Mouse (Mus musculus) forebrain, embryonic 15.5 days (tissue): ENCODE measurements around the gene Cenpc1. TPM values are rescaled to one million over a fixed set of nuclear protein-coding genes. Genes with fewer than 3 reads are reported as not detected.

Source experiments
- ATAC-seq: fragments of 200-750 bp; cut with Nextera tagmentation; replicated peaks from 2 replicates; pipeline ENCODE4 v1.8.0; 2017; ENCODE audit warnings: mild to moderate bottlenecking, moderate TSS enrichment, moderate library complexity
- H3K27ac ChIP-seq: fragments of 300-500 bp; sonication (generic); replicated peaks from 2 replicates; pipeline ENCODE4 v1.5.1; 2015; ENCODE audit warnings: mild to moderate bottlenecking, inconsistent platforms
- H3K27me3 ChIP-seq: fragments of 300-500 bp; sonication (generic); 2 replicates; pipeline ENCODE4 v1.6.1; 2015; ENCODE audit warnings: inconsistent platforms
- H3K36me3 ChIP-seq: fragments of 300-500 bp; sonication (generic); 2 replicates; pipeline ENCODE4 v1.6.1; 2015; ENCODE audit warnings: mild to moderate bottlenecking, inconsistent platforms
- H3K4me1 ChIP-seq: fragments of 300-500 bp; sonication (generic); 2 replicates; pipeline ENCODE4 v1.6.1; 2015; ENCODE audit warnings: inconsistent platforms
- H3K4me2 ChIP-seq: fragments of 300-500 bp; sonication (generic); replicated peaks from 2 replicates; pipeline ENCODE4 v1.6.1; 2015; ENCODE audit warnings: mild to moderate bottlenecking, inconsistent platforms
- H3K4me3 ChIP-seq: fragments of 300-500 bp; sonication (generic); 2 replicates; pipeline ENCODE4 v1.5.1; 2015; ENCODE audit warnings: mild to moderate bottlenecking, inconsistent platforms
- H3K9ac ChIP-seq: fragments of 300-500 bp; sonication (generic); replicated peaks from 2 replicates; pipeline ENCODE4 v1.6.1; 2015; ENCODE audit warnings: mild to moderate bottlenecking, inconsistent platforms
- H3K9me3 ChIP-seq: fragments of 300-500 bp; sonication (generic); 2 replicates; pipeline ENCODE4 v1.6.1; 2016; ENCODE audit warnings: inconsistent platforms
- WGBS: fragments of 180-500 bp; shearing (Covaris S2); methylation state at CpG from one replicate; pipeline ENCODE4 v1.1.7; 2015; ENCODE audit warnings: mixed read lengths; 5-methylcytosine and 5-hydroxymethylcytosine counted together
- polyA plus RNA-seq: library from polyadenylated mRNA; unstranded; fragments of >200 nt; fragmentation: Nextera tagmentation; extraction: Ambion mirVana; gene quantifications from 2 replicates; pipeline ENCODE4 v1.2.1, GENCODE M21; 2015

Cenpc1 gene
- polyA plus RNA-seq, 1 experiment from 2014 or later, result 46.8 TPM

DNA sequence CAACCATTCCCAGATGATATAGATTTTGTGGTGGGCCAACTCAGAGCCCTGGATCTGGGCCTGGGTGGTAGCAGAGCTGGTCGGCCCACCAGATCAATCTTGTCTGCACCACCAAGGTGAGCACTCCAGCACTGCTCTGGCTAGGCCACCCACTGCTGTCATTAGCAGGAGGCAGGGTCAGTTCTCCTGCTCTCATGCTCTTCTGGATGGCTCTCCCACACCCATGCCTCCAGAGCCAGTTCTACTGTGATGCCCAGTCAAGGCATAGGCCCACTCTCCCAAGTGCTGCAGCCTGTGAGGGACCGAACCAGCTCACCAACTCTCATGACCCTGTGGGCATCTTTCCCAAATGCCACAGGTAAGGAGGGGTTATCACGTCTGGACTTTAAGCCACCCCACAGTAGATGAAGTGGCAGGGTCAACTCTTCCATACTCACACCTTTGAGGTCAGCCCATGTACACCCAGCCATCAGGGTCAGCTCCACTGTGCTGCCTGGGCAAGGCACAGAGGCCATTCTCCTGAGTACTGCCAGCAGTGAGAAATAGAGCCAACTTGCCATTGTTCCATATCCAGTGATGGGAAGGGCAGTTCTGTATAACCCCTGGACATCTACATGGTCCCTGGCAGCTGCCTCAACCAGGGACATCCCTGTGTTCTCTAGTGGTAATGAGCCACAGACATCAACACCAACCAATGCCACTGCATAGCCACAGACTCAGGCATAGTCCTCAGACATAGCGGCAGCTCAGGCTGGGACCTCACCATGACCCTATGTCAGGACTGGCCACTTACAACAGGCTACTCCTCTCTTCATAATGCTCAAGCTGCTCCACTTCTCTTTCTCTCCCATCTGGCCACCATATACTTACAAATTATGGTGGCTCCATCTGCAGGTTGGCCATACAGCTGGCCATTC, 72.3 kb downstream of the Cenpc1 start:
- no peaks in the 10 kb centered on the region for H3K9me3 ChIP-seq
- H3K27me3 ChIP-seq, result no peaks in the 10 kb centered on the region
- no peak overlapping the region for H3K9ac ChIP-seq
- 95% methylated on average over 4 of the region's 4 CpGs for WGBS
- H3K4me3 ChIP-seq, result no peak overlapping the region
- no peak overlapping the region for H3K27ac ChIP-seq
- peak; percentile 23; the same call in 1 of the 2 replicates for ATAC-seq
- H3K36me3 ChIP-seq, result no peaks in the 10 kb centered on the region
- no peak overlapping the region for H3K4me2 ChIP-seq
- peaks cover 6% of the 10 kb centered on the region; the same call in 1 of the 2 replicates for H3K4me1 ChIP-seq

DNA sequence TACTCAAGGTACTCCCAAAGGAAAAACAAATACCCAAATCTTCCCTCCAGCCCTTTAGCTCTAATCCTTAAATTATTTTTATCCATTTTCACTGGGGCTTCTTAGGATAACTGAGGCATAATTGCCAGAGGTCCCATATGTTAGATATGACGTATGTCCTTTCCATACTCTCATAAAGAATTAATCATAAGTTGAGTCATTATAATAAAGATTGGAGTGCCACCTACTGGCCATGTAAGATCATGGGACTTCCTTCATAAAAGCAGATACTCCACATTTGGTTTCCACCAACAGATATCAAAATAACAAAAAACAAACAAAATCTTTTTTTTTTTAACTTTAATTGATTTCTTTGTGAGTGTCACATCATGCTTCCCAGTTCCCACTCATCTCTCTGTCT, 73.3 kb downstream of the Cenpc1 start:
- H3K4me3 ChIP-seq, result no peak overlapping the region
- no peak for ATAC-seq
- H3K9ac ChIP-seq, result no peak overlapping the region

DNA sequence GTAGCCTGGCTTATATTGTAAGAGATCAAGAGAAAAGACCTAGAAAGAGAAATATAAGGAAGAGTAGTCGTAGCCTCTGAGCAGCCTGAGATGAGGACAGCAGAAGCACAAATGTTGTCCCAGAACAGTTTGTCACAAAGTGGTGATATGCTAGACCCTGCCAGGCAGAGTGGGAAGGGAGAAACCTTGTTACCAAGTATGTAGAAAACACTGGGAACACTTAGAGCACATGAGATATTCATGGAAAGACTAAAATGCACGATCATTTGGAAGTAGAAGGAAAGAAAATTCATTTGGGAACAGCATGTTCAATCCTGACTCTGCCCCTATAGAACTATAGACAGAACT, 77.9 kb downstream of the Cenpc1 start:
- Histone ChIP-seq H3K36me3 (no peaks in the 10 kb centered on the region), H3K4me1 (0 out of 2 replicates have a peak, but pooled peaks cover 3% of the 10 kb centered on the region), H3K4me3 (no peak overlapping the region), H3K9me3 (no peaks in the 10 kb centered on the region), H3K9ac (no peak overlapping the region), H3K27me3 (no peaks in the 10 kb centered on the region), H3K4me2 (no peak overlapping the region), H3K27ac (no peak overlapping the region)
- no peak for ATAC-seq
- WGBS, result 78% methylated on average over 2 of the region's 2 CpGs

More for the DNA sequence above, 73.3 kb downstream of the Cenpc1 start:
- Histone ChIP-seq H3K4me2 (no peak overlapping the region), H3K27me3 (no peaks in the 10 kb centered on the region), H3K9me3 (no peaks in the 10 kb centered on the region), H3K27ac (no peak overlapping the region), H3K4me1 (peaks cover 6% of the 10 kb centered on the region; the same call in 1 of the 2 replicates), H3K36me3 (no peaks in the 10 kb centered on the region)
- WGBS, result 15% methylated on average over 1 of the region's 1 CpGs

DNA sequence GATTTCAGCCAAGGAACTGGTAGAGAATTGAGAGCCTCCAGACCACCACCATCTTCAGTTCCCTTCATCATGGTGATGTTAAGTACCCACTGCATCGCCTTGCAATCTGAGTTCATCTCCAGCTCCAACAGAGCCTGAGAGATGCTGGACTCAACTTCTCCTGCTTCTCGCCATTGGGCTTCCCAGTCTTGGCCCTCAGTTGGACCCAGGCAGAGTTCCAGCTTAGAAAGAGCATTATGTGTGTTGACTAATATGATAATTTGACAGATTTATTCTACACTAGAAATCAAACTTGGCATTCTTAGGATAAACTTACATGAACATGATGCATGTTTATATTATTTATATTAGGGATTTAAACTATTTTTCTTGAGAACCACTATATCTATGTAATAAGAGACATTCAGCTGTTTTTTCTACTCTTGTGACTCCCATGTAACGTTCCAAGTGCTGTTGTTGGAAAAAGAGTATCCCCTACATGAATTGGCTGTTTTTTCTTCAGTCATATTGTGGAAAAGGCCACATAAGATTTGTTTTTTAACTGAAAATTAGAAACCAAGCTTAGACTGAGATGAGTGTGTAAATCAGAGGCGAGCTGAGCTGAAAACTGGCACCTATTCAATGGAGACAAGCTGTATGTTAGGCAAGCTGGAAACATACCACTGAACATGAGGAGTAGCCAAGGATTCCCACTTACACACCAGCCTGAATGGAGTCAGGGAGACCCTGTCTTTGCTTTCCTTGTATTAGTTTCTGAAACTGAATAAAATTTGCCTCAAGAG, 78.5 kb downstream of the Cenpc1 start:
- ATAC-seq, result no peak
- H3K4me3 ChIP-seq, result no peak overlapping the region
- 0 out of 2 replicates have a peak, but pooled peaks cover 2% of the 10 kb centered on the region for H3K4me1 ChIP-seq
- H3K36me3 ChIP-seq, result no peaks in the 10 kb centered on the region
- H3K4me2 ChIP-seq, result no peak overlapping the region
- no peaks in the 10 kb centered on the region for H3K9me3 ChIP-seq
- H3K9ac ChIP-seq, result no peak overlapping the region
- H3K27ac ChIP-seq, result no peak overlapping the region
- 77% methylated on average over 4 of the region's 4 CpGs for WGBS
- H3K27me3 ChIP-seq, result no peaks in the 10 kb centered on the region

DNA sequence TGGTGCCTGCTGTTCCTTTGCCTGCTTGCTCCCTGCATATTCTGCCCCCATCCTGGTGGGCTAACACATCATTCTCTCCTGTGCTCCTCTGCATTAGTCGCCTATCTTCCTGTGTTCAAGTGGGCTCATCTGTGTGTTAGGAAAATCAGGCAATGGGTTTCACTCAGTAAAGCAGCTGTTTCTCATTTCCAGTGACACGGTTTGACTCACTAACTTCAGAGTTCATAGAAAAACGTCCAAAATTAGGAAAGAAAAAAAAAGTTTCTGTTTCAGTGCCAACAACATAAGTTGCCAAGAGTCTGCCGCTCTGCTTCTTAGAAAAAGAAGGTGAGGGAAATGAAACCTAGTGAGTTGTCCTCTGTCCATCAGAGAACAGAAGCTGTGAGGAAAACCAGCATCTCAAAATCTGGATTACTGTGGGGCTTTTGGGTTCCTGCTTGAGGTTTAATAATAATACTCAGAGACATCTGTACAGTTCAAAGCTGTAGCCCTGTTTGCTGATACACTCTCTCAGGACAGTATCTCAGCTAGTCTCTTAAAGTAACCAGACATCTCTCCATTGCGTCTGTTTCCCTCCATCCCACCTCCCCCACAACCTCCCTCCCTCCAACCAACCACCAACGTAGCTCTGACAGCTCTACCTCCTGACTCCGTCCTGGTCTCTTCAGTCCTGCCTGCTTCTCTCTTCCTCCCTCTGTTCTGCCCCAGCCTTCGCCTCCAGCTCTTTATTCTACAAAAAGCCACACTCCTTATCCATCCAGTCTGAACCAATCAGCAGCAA, 87.5 kb downstream of the Cenpc1 start:
- ATAC-seq, result no peak
- WGBS, result 62% methylated on average over 8 of the region's 8 CpGs

DNA sequence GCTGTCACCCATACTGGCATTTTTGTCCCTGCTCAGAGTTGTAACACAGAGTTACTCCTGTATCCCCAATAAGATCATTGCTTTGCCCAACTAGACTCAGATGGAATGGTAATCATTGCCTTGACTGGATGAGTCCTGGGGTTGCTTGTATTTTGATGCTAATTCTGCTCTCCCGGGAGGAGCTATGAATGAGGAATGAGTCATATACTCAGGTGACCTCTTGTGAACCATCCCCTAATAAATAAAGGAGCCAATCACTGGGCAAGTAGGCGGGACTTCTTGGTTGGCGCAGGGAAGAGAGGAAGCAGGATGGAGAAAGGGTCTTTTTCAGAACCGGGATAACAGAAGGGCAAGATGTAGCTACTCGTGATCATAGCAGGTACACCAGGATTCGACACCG, 102.6 kb downstream of the Cenpc1 start:
- no peak overlapping the region for H3K27ac ChIP-seq
- no peaks in the 10 kb centered on the region for H3K4me1 ChIP-seq
- H3K4me2 ChIP-seq, result no peak overlapping the region
- no peaks in the 10 kb centered on the region for H3K9me3 ChIP-seq
- WGBS, result 88% methylated on average over 7 of the region's 7 CpGs
- H3K36me3 ChIP-seq, result no peaks in the 10 kb centered on the region
- H3K9ac ChIP-seq, result no peak overlapping the region
- no peak overlapping the region for H3K4me3 ChIP-seq
- ATAC-seq, result no peak
- no peaks in the 10 kb centered on the region for H3K27me3 ChIP-seq

More for the DNA sequence above, 87.5 kb downstream of the Cenpc1 start:
- Histone ChIP-seq H3K27me3 (no peaks in the 10 kb centered on the region), H3K36me3 (no peaks in the 10 kb centered on the region), H3K27ac (no peak overlapping the region), H3K9ac (no peak overlapping the region), H3K4me1 (no peaks in the 10 kb centered on the region), H3K9me3 (no peaks in the 10 kb centered on the region), H3K4me3 (no peak overlapping the region), H3K4me2 (no peak overlapping the region)

Other genes starting within 250 kb of the Cenpc1 start
- 0.25 and 0.38 TPM in 2 replicates for gene Stap1, start 6.2 kb upstream of the Cenpc1 start, polyA plus RNA-seq
- 15.3 and 15.6 TPM in 2 replicates for gene Uba6, start 107.2 kb upstream of the Cenpc1 start, polyA plus RNA-seq
- gene Gnrhr, start 132.3 kb upstream of the Cenpc1 start, polyA plus RNA-seq, result not detected in 2 replicates
- gene Tmprss11c, start 223.7 kb upstream of the Cenpc1 start, polyA plus RNA-seq, result not detected in 2 replicates